Mouse (Mus musculus) limb, embryonic 12.5 days (tissue): ENCODE data around the gene Spint5. TPM values are rescaled to one million over a fixed set of nuclear protein-coding genes. Genes with fewer than 3 reads are reported as not detected.

Experiments used
- ATAC-seq: fragments of 200-750 bp; cut with Nextera tagmentation; 2 replicates; pipeline ENCODE4 v1.8.0; 2017; ENCODE audit warnings: low read depth, moderate TSS enrichment; ENCODE audit not compliant: insufficient number of reproducible peaks, insufficient read depth, low FRiP score, low TSS enrichment
- H3K27ac ChIP-seq: fragments of 300-500 bp; sonication (generic); 2 replicates; pipeline ENCODE4 v1.5.1; 2016; ENCODE audit warnings: mild to moderate bottlenecking, moderate library complexity
- H3K27me3 ChIP-seq: fragments of 300-500 bp; sonication (generic); 2 replicates; pipeline ENCODE4 v1.6.1; 2016; ENCODE audit warnings: mild to moderate bottlenecking, moderate library complexity
- H3K36me3 ChIP-seq: fragments of 300-500 bp; sonication (generic); 2 replicates; pipeline ENCODE4 v1.6.1; 2016; ENCODE audit warnings: mild to moderate bottlenecking, moderate library complexity
- H3K4me1 ChIP-seq: fragments of 300-500 bp; sonication (generic); replicated peaks from 2 replicates; pipeline ENCODE4 v1.6.1; 2016
- H3K4me2 ChIP-seq: fragments of 300-500 bp; sonication (generic); 2 replicates; pipeline ENCODE4 v1.6.1; 2016; ENCODE audit warnings: mild to moderate bottlenecking, moderate library complexity
- H3K4me3 ChIP-seq: fragments of 300-500 bp; sonication (generic); replicated peaks from 2 replicates; pipeline ENCODE4 v1.5.1; 2016; ENCODE audit warnings: mild to moderate bottlenecking
- H3K9ac ChIP-seq: fragments of 300-500 bp; sonication (generic); replicated peaks from 2 replicates; pipeline ENCODE4 v1.6.1; 2016; ENCODE audit warnings: mild to moderate bottlenecking, moderate library complexity
- H3K9me3 ChIP-seq: fragments of 300-500 bp; sonication (generic); 2 replicates; pipeline ENCODE4 v1.6.1; 2016; ENCODE audit warnings: mild to moderate bottlenecking, moderate library complexity
- WGBS: fragments of 180-500 bp; shearing (Covaris S2); methylation state at CpG from one replicate; pipeline ENCODE4 v1.1.7; 2016; 5-methylcytosine and 5-hydroxymethylcytosine counted together
- polyA plus RNA-seq: library from polyadenylated mRNA; unstranded; fragments of >200 nt; fragmentation: Nextera tagmentation; extraction: Ambion mirVana; gene quantifications from 2 replicates; pipeline ENCODE4 v1.2.1, GENCODE M21; 2016

Spint5 gene
- polyA plus RNA-seq, 1 experiment from 2014 or later = not detected

- Histone ChIP-seq H3K9ac (no peak overlapping the region), H3K9me3 (no peaks in the 10 kb centered on the region), H3K4me1 (no peaks in the 10 kb centered on the region), H3K4me3 (no peak overlapping the region), H3K36me3 (peaks cover 99% of the 10 kb centered on the region), H3K27ac (no peak overlapping the region), H3K4me2 (no peak overlapping the region), H3K27me3 (no peaks in the 10 kb centered on the region)
- no peak for ATAC-seq
- 63% methylated on average over 1 of the region's 1 CpGs for WGBS
Observed at GRCm38 (mm10) chr2:164758692-164759091, 43.6 kb downstream of the Spint5 start.

DNA sequence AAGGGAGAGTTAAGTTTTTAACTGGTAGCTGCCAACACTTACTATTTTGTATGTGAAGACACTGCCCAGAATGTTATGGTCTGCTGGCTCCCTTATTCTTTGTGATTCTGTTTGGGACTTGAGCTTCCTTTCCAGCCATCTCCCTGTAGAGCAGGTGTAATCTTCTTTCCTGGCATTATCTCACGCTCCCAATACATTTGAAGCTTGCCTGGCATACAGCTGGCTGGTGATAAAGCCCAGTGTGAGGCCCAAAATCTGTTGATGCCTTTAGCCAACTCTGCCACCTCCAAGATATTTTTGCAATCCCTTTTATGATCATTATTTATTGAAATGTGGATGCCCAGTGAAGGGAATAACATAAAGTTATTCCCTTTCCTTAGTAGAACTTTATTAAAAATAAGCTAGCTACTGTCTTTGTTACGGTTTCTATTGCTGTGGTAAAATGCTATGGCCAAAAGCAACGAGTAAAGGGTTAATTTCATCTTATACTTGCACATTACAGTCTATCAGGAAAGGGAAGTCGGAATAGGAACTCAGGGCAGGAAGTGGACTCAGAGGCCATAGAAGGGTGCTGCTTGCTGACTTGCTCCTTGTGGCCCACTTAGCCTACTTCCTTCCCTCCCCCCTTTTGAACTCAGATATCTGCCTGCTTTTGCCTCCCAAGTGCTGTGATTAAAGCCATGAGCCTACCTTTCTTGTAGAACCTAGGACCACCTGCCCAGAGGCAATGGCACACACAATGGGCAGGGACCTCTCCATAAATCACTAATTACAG is 45.1 kb downstream of the Spint5 start:
- no peak overlapping the region for H3K27ac ChIP-seq
- H3K36me3 ChIP-seq = peaks cover 94% of the 10 kb centered on the region
- H3K9ac ChIP-seq = no peak overlapping the region
- ATAC-seq = no peak
- 90% methylated on average over 4 of the region's 4 CpGs for WGBS
- no peaks in the 10 kb centered on the region for H3K4me1 ChIP-seq
- no peak overlapping the region for H3K4me2 ChIP-seq
- H3K9me3 ChIP-seq = no peaks in the 10 kb centered on the region
- no peak overlapping the region for H3K4me3 ChIP-seq
- H3K27me3 ChIP-seq = no peaks in the 10 kb centered on the region

DNA sequence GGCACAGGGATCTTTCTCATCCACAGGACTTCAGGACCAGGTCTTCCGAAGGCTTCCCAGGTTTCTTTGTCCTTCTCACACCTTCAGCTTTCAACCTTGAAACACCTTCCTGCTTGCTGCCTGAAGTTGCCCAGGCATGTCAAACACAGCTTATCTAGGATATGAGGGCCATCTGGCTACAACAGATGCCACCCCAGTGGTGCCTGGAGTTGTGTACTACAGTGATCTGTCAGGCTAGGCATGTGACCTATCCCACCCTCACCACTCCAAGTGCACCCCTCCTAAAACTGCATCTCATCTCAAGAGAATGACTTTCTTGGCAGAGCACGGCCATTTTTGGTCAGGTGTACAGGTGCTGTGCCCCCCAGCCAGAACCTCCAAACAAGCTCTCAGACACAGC is 46.4 kb downstream of the Spint5 start:
- WGBS = 94% methylated on average over 2 of the region's 2 CpGs
- H3K27ac ChIP-seq = no peak overlapping the region
- peaks cover 94% of the 10 kb centered on the region for H3K36me3 ChIP-seq
- H3K27me3 ChIP-seq = no peaks in the 10 kb centered on the region
- no peaks in the 10 kb centered on the region for H3K4me1 ChIP-seq
- no peak overlapping the region for H3K4me2 ChIP-seq
- no peak overlapping the region for H3K9ac ChIP-seq
- no peaks in the 10 kb centered on the region for H3K9me3 ChIP-seq
- ATAC-seq = no peak
- H3K4me3 ChIP-seq = no peak overlapping the region

DNA sequence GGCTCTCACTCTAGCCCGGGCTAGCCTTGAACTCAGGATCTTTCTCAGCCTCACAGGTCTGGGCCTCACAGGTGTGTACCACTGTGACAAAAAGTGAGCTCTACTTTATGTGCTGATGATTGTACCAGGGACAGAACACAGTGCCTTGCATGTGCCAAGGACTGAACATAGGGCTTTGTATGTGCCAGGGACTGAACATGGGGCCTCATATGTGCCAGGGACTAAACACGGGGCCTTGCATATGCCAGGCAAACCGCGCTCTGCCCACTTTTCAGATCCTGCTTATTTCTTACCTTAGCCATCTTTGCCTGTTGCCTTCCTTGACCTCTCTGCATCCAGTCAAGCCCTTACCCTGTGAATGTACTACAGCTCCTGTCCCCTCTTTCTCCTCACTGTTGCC is 46.9 kb downstream of the Spint5 start:
- WGBS = 99% methylated on average over 4 of the region's 4 CpGs
- no peak for ATAC-seq
- Histone ChIP-seq H3K4me2 (no peak overlapping the region), H3K27ac (no peak overlapping the region), H3K27me3 (no peaks in the 10 kb centered on the region), H3K9me3 (no peaks in the 10 kb centered on the region), H3K4me3 (no peak overlapping the region), H3K9ac (no peak overlapping the region), H3K4me1 (no peaks in the 10 kb centered on the region), H3K36me3 (peaks cover 94% of the 10 kb centered on the region)

- Histone ChIP-seq H3K9ac (no peak overlapping the region), H3K4me2 (no peak overlapping the region), H3K4me1 (no peaks in the 10 kb centered on the region), H3K9me3 (no peaks in the 10 kb centered on the region), H3K4me3 (no peak overlapping the region), H3K36me3 (peaks cover 94% of the 10 kb centered on the region), H3K27ac (no peak overlapping the region), H3K27me3 (no peaks in the 10 kb centered on the region)
- no peak for ATAC-seq
- 94% methylated on average over 7 of the region's 7 CpGs for WGBS
Observed at GRCm38 (mm10) chr2:164762593-164762992, 47.5 kb downstream of the Spint5 start.

GRCm38 (mm10) chr2:164765841-164766240 is 50.7 kb downstream of the Spint5 start:
- H3K36me3 ChIP-seq = peaks cover 70% of the 10 kb centered on the region
- H3K4me1 ChIP-seq = peaks cover 8% of the 10 kb centered on the region
- no peak for ATAC-seq
- H3K27ac ChIP-seq = no peak overlapping the region
- WGBS = 75% methylated on average over 3 of the region's 3 CpGs
- H3K4me3 ChIP-seq = no peak overlapping the region
- no peaks in the 10 kb centered on the region for H3K27me3 ChIP-seq
- H3K9me3 ChIP-seq = no peaks in the 10 kb centered on the region
- H3K4me2 ChIP-seq = no peak overlapping the region
- no peak overlapping the region for H3K9ac ChIP-seq

Other genes starting within 250 kb of the Spint5 start
- gene Trp53tg5, start 241.6 kb upstream of the Spint5 start, polyA plus RNA-seq = not detected in 2 replicates
- gene Dbndd2, start 229.2 kb upstream of the Spint5 start, polyA plus RNA-seq = 1.2 and 1.7 TPM in 2 replicates
- 24.9 and 32.7 TPM in 2 replicates for gene Pigt, start 217.8 kb upstream of the Spint5 start, polyA plus RNA-seq
- 36.2 and 39.6 TPM in 2 replicates for gene Wfdc2, start 152.9 kb upstream of the Spint5 start, polyA plus RNA-seq
- gene Spint3, start 141.8 kb upstream of the Spint5 start, polyA plus RNA-seq = not detected in 2 replicates
- 0.28 TPM in 1 of 2 replicates, not detected in the other for gene Wfdc6a, start 129.9 kb upstream of the Spint5 start, polyA plus RNA-seq
- gene Eppin, start 121.7 kb upstream of the Spint5 start, polyA plus RNA-seq = not detected in 2 replicates
- gene Wfdc6b, start 101.8 kb upstream of the Spint5 start, polyA plus RNA-seq = not detected in 2 replicates
- not detected in 2 replicates for gene Wfdc8, start 101.7 kb upstream of the Spint5 start, polyA plus RNA-seq
- gene Wfdc16, start 76.5 kb upstream of the Spint5 start, polyA plus RNA-seq = not detected in 2 replicates
- not detected in 2 replicates for gene Wfdc10, start 59.3 kb upstream of the Spint5 start, polyA plus RNA-seq
- gene Wfdc9, start 58.7 kb upstream of the Spint5 start, polyA plus RNA-seq = not detected in 2 replicates
- gene Wfdc11, start 41.2 kb upstream of the Spint5 start, polyA plus RNA-seq = not detected in 2 replicates
- gene Wfdc13, start 30.2 kb upstream of the Spint5 start, polyA plus RNA-seq = not detected in 2 replicates
- gene Spint4, start 16.8 kb upstream of the Spint5 start, polyA plus RNA-seq = not detected in 2 replicates
- gene Wfdc3, start 30.6 kb downstream of the Spint5 start, polyA plus RNA-seq = 0.61 and 0.91 TPM in 2 replicates
- 95.9 and 105 TPM in 2 replicates for gene Dnttip1, start 30.7 kb downstream of the Spint5 start, polyA plus RNA-seq
- gene Ube2c, start 54.6 kb downstream of the Spint5 start, polyA plus RNA-seq = 558 and 599 TPM in 2 replicates
- gene Tnnc2, start 64.7 kb downstream of the Spint5 start, polyA plus RNA-seq = 73.9 and 74.6 TPM in 2 replicates
- gene Snx21, start 70.5 kb downstream of the Spint5 start, polyA plus RNA-seq = 19.0 and 19.2 TPM in 2 replicates
- gene Acot8, start 89.6 kb downstream of the Spint5 start, polyA plus RNA-seq = 13.8 and 14.0 TPM in 2 replicates
- gene Zswim3, start 89.8 kb downstream of the Spint5 start, polyA plus RNA-seq = 8.5 TPM in 2 replicates
- 17.3 and 20.4 TPM in 2 replicates for gene Zswim1, start 107.4 kb downstream of the Spint5 start, polyA plus RNA-seq
- gene Spata25, start 113.2 kb downstream of the Spint5 start, polyA plus RNA-seq = not detected in 2 replicates
- gene Ctsa, start 117.6 kb downstream of the Spint5 start, polyA plus RNA-seq = 103 and 107 TPM in 2 replicates
- gene Neurl2, start 118.2 kb downstream of the Spint5 start, polyA plus RNA-seq = 6.3 and 6.8 TPM in 2 replicates
- 32.6 and 37.0 TPM in 2 replicates for gene Pltp, start 142.4 kb downstream of the Spint5 start, polyA plus RNA-seq
- gene Pcif1, start 164.0 kb downstream of the Spint5 start, polyA plus RNA-seq = 82.6 and 97.6 TPM in 2 replicates
- gene Zfp335, start 196.5 kb downstream of the Spint5 start, polyA plus RNA-seq = 14.4 and 17.4 TPM in 2 replicates
- gene Mmp9, start 225.5 kb downstream of the Spint5 start, polyA plus RNA-seq = 1.9 and 2.9 TPM in 2 replicates
- 1.5 and 1.6 TPM in 2 replicates for gene Slc12a5, start 245.5 kb downstream of the Spint5 start, polyA plus RNA-seq